8 mouse cellular contexts compared by ENCODE assay signal in genomic region chr2:180104659-180105377, GRCm38 (mm10). TPM values are rescaled to one million over a fixed set of nuclear protein-coding genes. Genes with fewer than 3 reads are reported as not detected.
DNase-seq lines count a peak whose midpoint lies in the region; ATAC-seq and TF ChIP-seq lines count a peak whose summit lies in the region.

No protein-coding gene starts in this region.

- DNase-seq in kidney, adult 2 months, result no peak
- no peak for DNase-seq in kidney, postnatal 4 days
- DNase-seq in hindbrain, embryonic 11.5 days (ENCODE audit: low spot score), result no peak
- no peak for DNase-seq in midbrain, embryonic 11.5 days (ENCODE audit: low spot score, missing footprints)
- no peak for DNase-seq in left cerebral cortex, postnatal 25 days (ENCODE audit: low spot score in 2 of 2)
- no peak for DNase-seq in left cerebral cortex, adult 8-10 months (ENCODE audit: low spot score in 2 of 2)

- 0 out of 2 replicates have a peak, but pooled peaks cover 3% of the 10 kb centered on the region for H3K4me1 ChIP-seq in kidney, adult 2 months (ENCODE audit: control insufficient read depth, insufficient read depth, low read length)
- H3K4me1 ChIP-seq in brown adipose tissue, adult 24 weeks (ENCODE audit: control insufficient read depth, insufficient read depth, insufficient read length, low read length), result peaks cover 5% of the 10 kb centered on the region; the same call in 1 of the 2 replicates
- peaks cover 16% of the 10 kb centered on the region for H3K4me1 ChIP-seq in hindbrain, embryonic 11.5 days (replicated peaks; ENCODE audit: control insufficient read depth, insufficient read depth, low read length)
- H3K4me1 ChIP-seq in midbrain, embryonic 11.5 days (ENCODE audit: control insufficient read depth, insufficient read depth, low read length), result peaks cover 19% of the 10 kb centered on the region

- no peaks in the 10 kb centered on the region for H3K9me3 ChIP-seq in hindbrain, embryonic 11.5 days (ENCODE audit: control insufficient read depth, low read length)
- no peaks in the 10 kb centered on the region for H3K9me3 ChIP-seq in midbrain, embryonic 11.5 days (ENCODE audit: control insufficient read depth, low read length)

- H3K4me2 ChIP-seq in hindbrain, embryonic 11.5 days (replicated peaks; ENCODE audit: low read depth, low read length), result peak overlapping the region; percentile 96
- H3K4me2 ChIP-seq in midbrain, embryonic 11.5 days, result peak overlapping the region; percentile 96

- no peak overlapping the region for H3K27ac ChIP-seq in kidney, adult 2 months (ENCODE audit: insufficient read depth, low read depth, low read length)
- no peak overlapping the region for H3K27ac ChIP-seq in brown adipose tissue, adult 24 weeks (replicated peaks; ENCODE audit: low read depth, low read length)
- H3K27ac ChIP-seq in hindbrain, embryonic 11.5 days (ENCODE audit: low read depth, low read length), result no peak overlapping the region
- H3K27ac ChIP-seq in midbrain, embryonic 11.5 days (ENCODE audit: low read depth, low read length), result no peak overlapping the region

- intact Hi-C loops in left cerebral cortex, postnatal 25 days (cut with DNase I), result no loop called here

- peak; percentile 20; the same call in 1 of the 2 replicates for ATAC-seq in hindbrain, embryonic 11.5 days (ENCODE audit: low FRiP score)
- peak; percentile 6; the same call in 1 of the 2 replicates for ATAC-seq in midbrain, embryonic 11.5 days (ENCODE audit: low FRiP score)
- no peak for ATAC-seq in CD4-positive, CD25-positive, alpha-beta regulatory T cell, adult 4 months

- peak overlapping the region; percentile 22; the same call in 1 of the 2 replicates for H3K4me3 ChIP-seq in kidney, adult 2 months (ENCODE audit: insufficient read depth, low read depth, low read length)
- H3K4me3 ChIP-seq in brown adipose tissue, adult 24 weeks (ENCODE audit: insufficient read depth, low read depth, low read length), result peak overlapping the region; percentile 30; the same call in 1 of the 2 replicates
- peak overlapping the region; percentile 54 for H3K4me3 ChIP-seq in hindbrain, embryonic 11.5 days (ENCODE audit: low read depth, low read length)
- H3K4me3 ChIP-seq in midbrain, embryonic 11.5 days (ENCODE audit: low read depth, low read length), result peak overlapping the region; percentile 48

- H3K9ac ChIP-seq in hindbrain, embryonic 11.5 days (ENCODE audit: low read depth, low read length), result peak overlapping the region; percentile 68; the same call in 1 of the 2 replicates
- H3K9ac ChIP-seq in midbrain, embryonic 11.5 days (ENCODE audit: low read length), result no peak overlapping the region; the same call in 1 of the 2 replicates

- TF ChIP-seq POLR2A in kidney, adult 2 months (IDR thresholded peaks at IDR 0.05; ENCODE audit: low read depth, low read length), result no peak

- 9% methylated on average over 24 of the region's 24 CpGs for WGBS in kidney, adult 2 months
- WGBS in hindbrain, embryonic 11.5 days, result 10% methylated on average over 24 of the region's 24 CpGs
- 9% methylated on average over 24 of the region's 24 CpGs for WGBS in midbrain, embryonic 11.5 days

- no peaks in the 10 kb centered on the region for H3K36me3 ChIP-seq in kidney, adult 2 months (ENCODE audit: control insufficient read depth, insufficient read depth, low read length)
- no peaks in the 10 kb centered on the region for H3K36me3 ChIP-seq in hindbrain, embryonic 11.5 days (ENCODE audit: control insufficient read depth, insufficient read depth, low read length)
- no peaks in the 10 kb centered on the region for H3K36me3 ChIP-seq in midbrain, embryonic 11.5 days (ENCODE audit: control insufficient read depth, insufficient read depth, low read length)

- H3K27me3 ChIP-seq in kidney, adult 2 months (replicated peaks; ENCODE audit: control insufficient read depth, insufficient read depth, low read length), result peaks cover 1% of the 10 kb centered on the region; the same call in 1 of the 2 replicates
- peaks cover 43% of the 10 kb centered on the region for H3K27me3 ChIP-seq in hindbrain, embryonic 11.5 days (ENCODE audit: control insufficient read depth, insufficient read depth, low read length)
- peaks cover 50% of the 10 kb centered on the region for H3K27me3 ChIP-seq in midbrain, embryonic 11.5 days (ENCODE audit: control insufficient read depth, insufficient read depth, low read length)

- no peak for TF ChIP-seq CTCF in kidney, adult 2 months (conservative IDR thresholded peaks at IDR 0.05; ENCODE audit: insufficient read depth, insufficient read length, low read depth, low read length)

RNA-seq across cellular contexts. Expression of gene Hrh3, which starts 0.5 kb away (rescaled TPM):
- 0.08 and 0.17 TPM in 2 replicates for polyA plus RNA-seq in kidney, adult 2 months (2012; rRNA removed)
- polyA plus RNA-seq in brown adipose tissue, adult 24 weeks (2012; ENCODE audit: insufficient read depth, insufficient read length, missing spikeins), result not detected in 2 replicates
- polyA plus RNA-seq in hindbrain, embryonic 11.5 days (2014; fragmentation: Nextera tagmentation; extraction: Ambion mirVana), result 2.6 and 2.7 TPM in 2 replicates
- polyA plus RNA-seq in midbrain, embryonic 11.5 days (2014; fragmentation: Nextera tagmentation; extraction: Ambion mirVana), result 3.0 and 3.2 TPM in 2 replicates
- not detected for polyA plus RNA-seq in CD4-positive, CD25-positive, alpha-beta regulatory T cell, adult 4 months (2017; shearing (Covaris generic))
- total RNA-seq in left cerebral cortex, postnatal 25 days (2021), result 10 to 100 TPM; 74.4 to 96.9 TPM
- 100 to 1,000 TPM in 3 of 4 experiments, 10 to 100 TPM in 1; 95.0 to 129 (median 126) TPM for total RNA-seq in left cerebral cortex, adult 8-10 months (2022)

RNA-seq across cellular contexts. Expression of gene Osbpl2, which starts 14.3 kb away (rescaled TPM):
- polyA plus RNA-seq in kidney, adult 2 months (2012; rRNA removed), result 30.3 and 33.8 TPM in 2 replicates
- polyA plus RNA-seq in brown adipose tissue, adult 24 weeks (2012; ENCODE audit: insufficient read depth, insufficient read length, missing spikeins), result 27.2 and 38.7 TPM in 2 replicates
- polyA plus RNA-seq in hindbrain, embryonic 11.5 days (2014; fragmentation: Nextera tagmentation; extraction: Ambion mirVana), result 42.1 and 42.2 TPM in 2 replicates
- 43.3 and 46.3 TPM in 2 replicates for polyA plus RNA-seq in midbrain, embryonic 11.5 days (2014; fragmentation: Nextera tagmentation; extraction: Ambion mirVana)
- polyA plus RNA-seq in CD4-positive, CD25-positive, alpha-beta regulatory T cell, adult 4 months (2017; shearing (Covaris generic)), result 10 to 100 TPM; 20.6 to 24.3 TPM
- 10 to 100 TPM; 43.9 to 47.8 TPM for total RNA-seq in left cerebral cortex, postnatal 25 days (2021)
- 10 to 100 TPM; 56.0 to 59.0 (median 58.3) TPM for total RNA-seq in left cerebral cortex, adult 8-10 months (2022)

RNA-seq across cellular contexts. Expression of gene Mtg2, which starts 34.4 kb away (rescaled TPM):
- polyA plus RNA-seq in kidney, adult 2 months (2012; rRNA removed), result 24.3 and 26.2 TPM in 2 replicates
- 17.4 and 21.7 TPM in 2 replicates for polyA plus RNA-seq in brown adipose tissue, adult 24 weeks (2012; ENCODE audit: insufficient read depth, insufficient read length, missing spikeins)
- 26.3 and 31.5 TPM in 2 replicates for polyA plus RNA-seq in hindbrain, embryonic 11.5 days (2014; fragmentation: Nextera tagmentation; extraction: Ambion mirVana)
- polyA plus RNA-seq in midbrain, embryonic 11.5 days (2014; fragmentation: Nextera tagmentation; extraction: Ambion mirVana), result 29.8 and 30.3 TPM in 2 replicates
- 10 to 100 TPM; 42.6 to 52.6 TPM for polyA plus RNA-seq in CD4-positive, CD25-positive, alpha-beta regulatory T cell, adult 4 months (2017; shearing (Covaris generic))
- total RNA-seq in left cerebral cortex, postnatal 25 days (2021), result 10 to 100 TPM; 14.9 to 19.2 TPM
- total RNA-seq in left cerebral cortex, adult 8-10 months (2022), result 10 to 100 TPM; 14.8 to 18.1 (median 16.8) TPM
